Mouse (Mus musculus) liver, adult 2 months (tissue): ENCODE results near the gene Cnksr1.

Experiments
- CTCF ChIP-seq: fragments of 200-500 bp; IDR thresholded peaks from 2 replicates; pipeline ENCODE4 v1.5.1; 2011; ENCODE audit warnings: low read depth, low read length, control low read depth
- POLR2A ChIP-seq: fragments of 200-500 bp; IDR thresholded peaks from 2 replicates; pipeline ENCODE4 v1.6.1; 2011; ENCODE audit warnings: low read length, control low read depth; ENCODE audit not compliant: insufficient read depth; ENCODE audit errors: extremely low read depth

GRCm38 (mm10) chr4:134249651-134250050, 11.5 kb upstream of the Cnksr1 start:
- TF ChIP-seq POLR2A (no peak), CTCF (peak; percentile 82)
